Mouse (Mus musculus): ENCODE data around the gene Wdr26. TPM values are rescaled to one million over a fixed set of nuclear protein-coding genes. Genes with fewer than 3 reads are reported as not detected.

The Wdr26 gene
- polyA plus RNA-seq, 1 experiment from 2014 or later = 37.5 TPM

DNA sequence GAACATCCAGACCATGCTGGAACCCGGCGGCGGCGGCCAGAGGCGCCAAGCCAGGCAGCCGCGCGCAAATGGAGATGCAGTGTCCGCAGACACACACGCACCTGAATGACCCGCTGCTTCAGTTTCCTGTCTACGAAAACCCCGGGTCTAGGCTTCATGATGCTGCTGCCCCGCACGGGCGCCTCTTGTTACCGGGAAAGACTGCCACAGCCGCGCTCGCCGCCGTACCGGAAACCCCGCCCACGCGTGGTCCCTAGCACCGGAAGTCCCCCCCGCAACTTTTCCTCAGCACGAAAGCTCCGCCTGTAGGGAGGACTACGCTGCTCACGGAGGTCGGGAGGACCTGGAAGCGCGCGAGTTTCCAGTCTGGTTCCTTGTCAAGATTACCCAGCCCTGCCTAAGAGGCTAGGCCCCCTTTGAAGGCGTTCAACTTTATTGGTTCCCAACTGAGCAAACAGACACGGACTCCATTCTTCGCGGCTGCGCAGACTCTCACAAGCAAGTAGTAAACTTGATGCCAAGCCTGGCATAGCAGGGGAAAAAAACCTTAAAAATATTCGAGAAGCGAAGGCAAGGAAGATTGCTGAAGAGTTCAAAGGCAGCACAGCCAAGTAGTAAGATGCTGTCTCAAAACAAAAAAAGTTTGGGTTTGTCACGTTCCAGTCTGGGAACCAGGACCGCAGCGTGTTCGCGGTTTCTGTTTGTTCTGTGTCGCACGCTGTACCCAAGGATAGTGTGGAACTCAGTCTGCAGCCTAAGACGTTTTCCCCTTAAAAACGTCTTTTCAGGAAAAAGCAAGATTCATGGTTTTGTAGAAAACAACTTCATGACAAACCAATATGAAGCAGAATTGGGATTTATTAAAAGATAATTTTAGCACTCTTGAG lies 67.6 kb downstream of the Wdr26 start, which contains the start of the genes Nvl and Cnih4:
TSS of gene Nvl (minus strand) at position 255 of the 887 bp plus-strand sequence.
TSS of gene Cnih4 (plus strand) at position 744 of the 887 bp plus-strand sequence.
- Histone ChIP-seq H3K4me1 (ENCODE audit: control insufficient read depth, insufficient read depth, low read length) (peaks cover 6% of the 10 kb centered on the region), H3K36me3 (ENCODE audit: control insufficient read depth, insufficient read depth, low read length) (peaks cover 3% of the 10 kb centered on the region), H3K4me2 (peak within 1 kb of the TSS; percentile 60), H3K27me3 (ENCODE audit: control insufficient read depth, insufficient read depth, low read length) (no peaks in the 10 kb centered on the region), H3K4me3 (ENCODE audit: low read depth, low read length) (peak within 1 kb of the TSS; percentile 85), H3K9ac (ENCODE audit: low read depth, low read length) (peak within 1 kb of the TSS; percentile 83), H3K9me3 (replicated peaks; ENCODE audit: control insufficient read depth, low read length) (no peaks in the 10 kb centered on the region), H3K27ac (ENCODE audit: low read depth, low read length) (peak within 1 kb of the TSS; percentile 86)
- WGBS (ENCODE audit: insufficient replicate concordance) = under 1% methylated on average over 52 of the region's 52 CpGs
- ATAC-seq (replicated peaks; ENCODE audit: insufficient number of reproducible peaks, low FRiP score, low TSS enrichment) = peak; percentile 97

DNA sequence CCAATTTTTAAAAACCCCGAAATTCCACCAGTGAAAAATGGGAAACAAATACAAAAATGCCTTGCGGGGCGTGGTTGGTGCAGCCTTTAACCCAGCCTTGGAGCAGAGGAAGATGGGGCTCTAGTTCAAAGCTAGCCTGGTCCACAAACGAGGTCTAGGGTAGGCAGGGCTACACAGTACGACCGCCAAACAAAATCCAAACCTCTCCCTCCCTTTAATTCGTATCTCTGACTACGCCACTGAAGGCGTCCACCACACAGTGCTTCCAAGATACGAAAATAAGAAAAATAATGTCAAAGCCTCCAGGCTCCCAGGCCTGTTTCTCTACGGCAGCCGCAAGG lies 68.2 kb downstream of the Wdr26 start:
- H3K4me2 ChIP-seq = peak overlapping the region; percentile 60
- peak overlapping the region; percentile 85 for H3K4me3 ChIP-seq (ENCODE audit: low read depth, low read length)

DNA sequence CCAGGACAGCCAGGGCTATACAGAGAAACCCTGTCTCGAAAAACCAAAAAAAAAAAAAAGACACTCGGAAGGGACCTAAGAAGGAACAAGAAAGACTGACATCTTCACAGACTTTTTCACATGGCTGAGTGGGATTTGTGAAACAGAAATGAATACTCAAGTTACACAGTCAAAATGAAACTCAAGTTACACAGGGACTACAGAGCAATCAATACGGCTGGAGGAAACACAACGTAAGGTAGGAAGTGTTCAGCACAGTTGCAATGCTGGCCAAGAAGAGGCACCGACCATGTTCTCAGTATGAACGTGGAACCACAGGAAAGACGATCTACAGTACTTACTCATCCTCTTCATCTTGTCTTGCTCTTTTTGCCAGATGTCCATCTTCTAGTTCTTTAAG lies 73.1 kb downstream of the Wdr26 start:
- Histone ChIP-seq H3K27me3 (ENCODE audit: control insufficient read depth, insufficient read depth, low read length) (no peaks in the 10 kb centered on the region), H3K9me3 (replicated peaks; ENCODE audit: control insufficient read depth, low read length) (no peaks in the 10 kb centered on the region), H3K9ac (ENCODE audit: low read depth, low read length) (no peak overlapping the region), H3K4me2 (no peak overlapping the region), H3K36me3 (ENCODE audit: control insufficient read depth, insufficient read depth, low read length) (peaks cover 8% of the 10 kb centered on the region), H3K4me3 (ENCODE audit: low read depth, low read length) (no peak overlapping the region), H3K4me1 (ENCODE audit: control insufficient read depth, insufficient read depth, low read length) (no peaks in the 10 kb centered on the region; the same call in 1 of the 2 replicates), H3K27ac (ENCODE audit: low read depth, low read length) (no peak overlapping the region)
- 89% methylated on average over 7 of the region's 7 CpGs for WGBS (ENCODE audit: insufficient replicate concordance)
- no peak for ATAC-seq (replicated peaks; ENCODE audit: insufficient number of reproducible peaks, low FRiP score, low TSS enrichment)

More for the DNA sequence above, 68.2 kb downstream of the Wdr26 start:
- no peaks in the 10 kb centered on the region for H3K27me3 ChIP-seq (ENCODE audit: control insufficient read depth, insufficient read depth, low read length)
- H3K4me1 ChIP-seq (ENCODE audit: control insufficient read depth, insufficient read depth, low read length) = peaks cover 6% of the 10 kb centered on the region
- ATAC-seq (replicated peaks; ENCODE audit: insufficient number of reproducible peaks, low FRiP score, low TSS enrichment) = peak; percentile 47; the same call in 1 of the 2 replicates
- peak overlapping the region; percentile 86 for H3K27ac ChIP-seq (ENCODE audit: low read depth, low read length)
- peak overlapping the region; percentile 83 for H3K9ac ChIP-seq (ENCODE audit: low read depth, low read length)
- H3K36me3 ChIP-seq (ENCODE audit: control insufficient read depth, insufficient read depth, low read length) = peaks cover 5% of the 10 kb centered on the region
- WGBS (ENCODE audit: insufficient replicate concordance) = under 1% methylated on average over 12 of the region's 12 CpGs
- no peaks in the 10 kb centered on the region for H3K9me3 ChIP-seq (replicated peaks; ENCODE audit: control insufficient read depth, low read length)

DNA sequence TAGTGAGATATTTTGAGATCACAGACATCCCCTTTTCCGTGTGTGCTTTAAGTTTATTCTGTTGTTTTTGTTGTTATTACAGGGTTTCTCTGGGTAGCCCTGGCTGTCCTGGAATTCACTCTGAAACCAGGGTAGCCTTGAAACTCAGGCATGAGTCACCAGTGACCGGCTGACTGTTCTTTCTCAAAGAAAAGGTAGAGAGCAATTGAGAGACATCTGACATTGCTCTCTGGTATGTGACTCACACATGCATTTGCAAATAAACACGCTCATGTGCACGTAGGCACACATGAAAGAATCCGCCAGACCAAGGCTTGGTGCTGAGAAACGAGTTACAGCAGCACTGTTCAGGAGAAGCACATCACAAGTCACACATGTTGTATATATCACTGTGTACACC lies 79.9 kb downstream of the Wdr26 start:
- no peak for ATAC-seq (replicated peaks; ENCODE audit: insufficient number of reproducible peaks, low FRiP score, low TSS enrichment)
- no peak overlapping the region for H3K4me3 ChIP-seq (ENCODE audit: low read depth, low read length)
- peaks cover 18% of the 10 kb centered on the region for H3K36me3 ChIP-seq (ENCODE audit: control insufficient read depth, insufficient read depth, low read length)
- no peaks in the 10 kb centered on the region for H3K27me3 ChIP-seq (ENCODE audit: control insufficient read depth, insufficient read depth, low read length)
- H3K9ac ChIP-seq (ENCODE audit: low read depth, low read length) = no peak overlapping the region
- H3K4me1 ChIP-seq (ENCODE audit: control insufficient read depth, insufficient read depth, low read length) = no peaks in the 10 kb centered on the region
- no peaks in the 10 kb centered on the region for H3K9me3 ChIP-seq (replicated peaks; ENCODE audit: control insufficient read depth, low read length)
- H3K27ac ChIP-seq (ENCODE audit: low read depth, low read length) = no peak overlapping the region
- 87% methylated on average over 6 of the region's 6 CpGs for WGBS (ENCODE audit: insufficient replicate concordance)
- H3K4me2 ChIP-seq = no peak overlapping the region

DNA sequence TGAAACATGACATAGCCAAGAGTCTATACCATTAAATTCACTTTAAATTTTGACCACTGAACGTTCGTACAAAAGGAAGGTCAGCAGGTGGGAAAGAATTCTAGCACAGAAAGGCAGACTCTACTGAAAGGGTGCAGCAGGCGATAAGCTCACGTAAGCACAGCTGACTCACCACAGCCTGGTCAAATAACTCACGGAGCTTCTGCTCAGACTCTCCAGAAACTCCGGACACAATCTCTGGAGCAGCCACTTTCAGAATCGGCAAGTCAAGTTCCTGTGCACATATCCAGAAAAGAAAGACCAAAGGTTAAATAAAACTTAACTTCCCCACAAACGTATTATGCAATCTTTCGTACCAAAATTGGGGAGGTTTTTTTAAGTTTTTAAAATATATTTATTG lies 85.0 kb downstream of the Wdr26 start:
- H3K27ac ChIP-seq (ENCODE audit: low read depth, low read length) = no peak overlapping the region
- ATAC-seq (replicated peaks; ENCODE audit: insufficient number of reproducible peaks, low FRiP score, low TSS enrichment) = no peak
- WGBS (ENCODE audit: insufficient replicate concordance) = 91% methylated on average over 9 of the region's 9 CpGs
- no peak overlapping the region for H3K9ac ChIP-seq (ENCODE audit: low read depth, low read length)
- no peaks in the 10 kb centered on the region for H3K27me3 ChIP-seq (ENCODE audit: control insufficient read depth, insufficient read depth, low read length)
- no peaks in the 10 kb centered on the region for H3K9me3 ChIP-seq (replicated peaks; ENCODE audit: control insufficient read depth, low read length)
- H3K4me2 ChIP-seq = no peak overlapping the region
- H3K36me3 ChIP-seq (ENCODE audit: control insufficient read depth, insufficient read depth, low read length) = peaks cover 32% of the 10 kb centered on the region
- H3K4me1 ChIP-seq (ENCODE audit: control insufficient read depth, insufficient read depth, low read length) = no peaks in the 10 kb centered on the region
- H3K4me3 ChIP-seq (ENCODE audit: low read depth, low read length) = no peak overlapping the region

DNA sequence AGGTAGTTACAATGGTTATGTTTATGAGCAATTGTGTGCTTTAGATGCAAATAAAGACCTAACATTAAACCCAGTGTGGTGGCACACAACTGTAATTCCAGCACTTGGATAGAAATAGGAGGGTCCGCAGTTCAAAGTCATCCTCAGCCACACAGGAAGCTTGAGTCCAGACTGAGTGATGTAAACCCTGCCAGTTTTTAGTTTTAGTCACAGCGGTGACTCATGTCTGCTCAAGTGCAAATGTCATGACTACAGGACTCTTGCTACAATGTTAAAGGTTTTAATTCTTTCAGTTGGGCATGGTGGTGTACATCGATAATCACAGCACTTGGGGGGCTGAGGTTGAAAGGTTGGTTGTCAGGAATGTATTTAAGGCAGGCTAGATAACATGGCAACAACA lies 85.9 kb downstream of the Wdr26 start:
- H3K9me3 ChIP-seq (replicated peaks; ENCODE audit: control insufficient read depth, low read length) = no peaks in the 10 kb centered on the region
- ATAC-seq (replicated peaks; ENCODE audit: insufficient number of reproducible peaks, low FRiP score, low TSS enrichment) = no peak
- WGBS (ENCODE audit: insufficient replicate concordance) = 97% methylated on average over 3 of the region's 3 CpGs
- no peak overlapping the region for H3K27ac ChIP-seq (ENCODE audit: low read depth, low read length)
- peaks cover 33% of the 10 kb centered on the region for H3K36me3 ChIP-seq (ENCODE audit: control insufficient read depth, insufficient read depth, low read length)
- no peak overlapping the region for H3K4me3 ChIP-seq (ENCODE audit: low read depth, low read length)
- H3K9ac ChIP-seq (ENCODE audit: low read depth, low read length) = no peak overlapping the region
- no peak overlapping the region for H3K4me2 ChIP-seq
- H3K27me3 ChIP-seq (ENCODE audit: control insufficient read depth, insufficient read depth, low read length) = no peaks in the 10 kb centered on the region
- H3K4me1 ChIP-seq (ENCODE audit: control insufficient read depth, insufficient read depth, low read length) = no peaks in the 10 kb centered on the region

DNA sequence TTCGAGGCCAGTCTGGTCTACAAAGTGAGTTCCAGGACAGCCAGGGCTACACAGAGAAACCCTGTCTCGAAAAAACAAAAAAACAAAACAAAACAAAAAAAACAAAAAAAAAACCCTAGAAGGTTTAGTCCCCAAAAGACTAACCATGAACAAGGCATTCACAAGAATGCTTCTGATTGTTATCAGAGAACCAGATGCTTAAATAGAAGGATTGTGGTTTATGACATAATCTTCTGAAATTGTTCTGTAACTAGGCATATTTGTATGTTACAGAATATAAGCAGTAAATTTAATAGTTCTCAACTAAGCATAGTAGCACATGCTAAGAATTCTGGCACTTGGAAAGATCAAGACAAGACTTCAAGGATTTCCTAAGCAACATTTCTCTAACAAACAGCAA lies 87.7 kb downstream of the Wdr26 start:
- Histone ChIP-seq H3K36me3 (ENCODE audit: control insufficient read depth, insufficient read depth, low read length) (peaks cover 31% of the 10 kb centered on the region), H3K4me1 (ENCODE audit: control insufficient read depth, insufficient read depth, low read length) (no peaks in the 10 kb centered on the region), H3K4me3 (ENCODE audit: low read depth, low read length) (no peak overlapping the region), H3K27ac (ENCODE audit: low read depth, low read length) (no peak overlapping the region), H3K27me3 (ENCODE audit: control insufficient read depth, insufficient read depth, low read length) (no peaks in the 10 kb centered on the region), H3K4me2 (no peak overlapping the region), H3K9ac (ENCODE audit: low read depth, low read length) (no peak overlapping the region), H3K9me3 (replicated peaks; ENCODE audit: control insufficient read depth, low read length) (no peaks in the 10 kb centered on the region)
- 93% methylated on average over 2 of the region's 2 CpGs for WGBS (ENCODE audit: insufficient replicate concordance)
- ATAC-seq (replicated peaks; ENCODE audit: insufficient number of reproducible peaks, low FRiP score, low TSS enrichment) = no peak

Measured in heart, embryonic 11.5 days (tissue).